Mouse (Mus musculus) lung, postnatal 0 days (tissue): ENCODE data around the gene Slc22a18.

ENCODE experiments used
- CTCF ChIP-seq: IDR thresholded peaks from 2 replicates; pipeline ENCODE4 v1.5.1; 2016; ENCODE audit warnings: antibody characterized with exemption, mild to moderate bottlenecking
- EP300 ChIP-seq: IDR thresholded peaks from 2 replicates; pipeline ENCODE4 v1.6.1; 2016; ENCODE audit warnings: antibody characterized with exemption, mild to moderate bottlenecking, control low read depth

DNA sequence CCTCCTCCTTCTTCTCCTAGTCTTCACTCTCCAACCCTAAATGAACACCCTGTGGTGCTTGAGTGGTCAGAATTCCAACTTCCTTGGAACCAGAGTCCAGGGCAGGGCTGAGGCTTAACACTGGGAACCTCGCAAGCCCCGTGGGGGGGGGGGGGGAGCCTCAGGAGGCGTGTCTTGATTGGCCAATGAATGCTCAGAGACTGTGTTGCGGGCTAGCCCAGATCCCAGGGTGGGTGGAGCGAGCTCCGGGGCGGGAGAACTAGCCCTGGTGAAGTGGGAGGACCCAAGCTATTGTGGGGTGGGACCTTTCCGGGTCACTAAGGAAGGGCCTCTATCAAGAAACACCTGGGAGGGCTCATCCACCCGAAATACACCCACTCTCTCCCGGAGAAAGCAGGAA is 1.3 kb downstream of the Slc22a18 start:
- TF ChIP-seq CTCF (no peak), EP300 (no peak)
